In the genomic region with DNA sequence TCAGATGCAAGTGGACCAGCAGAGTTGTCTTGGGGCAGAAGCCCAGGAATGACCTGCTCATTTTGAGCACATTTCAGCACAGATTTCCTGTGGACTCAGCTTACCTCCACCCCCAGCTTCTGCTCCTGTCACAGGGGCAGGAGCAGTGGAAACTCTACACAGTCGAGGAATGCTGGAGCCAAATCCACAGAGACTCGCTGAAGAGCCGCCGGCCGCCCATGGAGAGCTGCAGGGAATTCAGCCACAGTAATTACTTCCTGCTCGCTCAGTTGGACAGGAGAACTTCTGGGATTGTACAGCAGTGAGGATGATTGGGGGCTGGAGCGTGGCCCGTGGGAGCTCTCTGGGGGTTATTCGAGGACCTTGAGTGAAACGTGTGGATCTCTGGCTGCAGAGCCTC, we compare ENCODE assay signal across 7 mouse cellular contexts. TPM values are rescaled to one million over a fixed set of nuclear protein-coding genes. Genes with fewer than 3 reads are reported as not detected.
A peak's percentile ranks its signal among the peaks of the same experiment; 100 is the strongest.
DNase-seq lines count a peak whose midpoint lies in the region; ATAC-seq and TF ChIP-seq lines count a peak whose summit lies in the region.

No protein-coding gene starts in this region.

- WGBS in lung, postnatal 0 days = 7% methylated on average over 10 of the region's 10 CpGs
- 6% methylated on average over 10 of the region's 10 CpGs for WGBS in embryonic facial prominence, embryonic 15.5 days
- 29% methylated on average over 10 of the region's 10 CpGs for WGBS in stomach, embryonic 14.5 days

- peak overlapping the region; percentile 33; the same call in 1 of the 2 replicates for H3K4me2 ChIP-seq in lung, postnatal 0 days (replicated peaks; ENCODE audit: low read depth, low read length)
- H3K4me2 ChIP-seq in embryonic facial prominence, embryonic 15.5 days (replicated peaks) = peak overlapping the region; percentile 21; the same call in 1 of the 2 replicates
- H3K4me2 ChIP-seq in stomach, embryonic 14.5 days (replicated peaks; ENCODE audit: low read depth, low read length) = peak overlapping the region; percentile 82

- no peak overlapping the region for H3K9ac ChIP-seq in lung, postnatal 0 days (replicated peaks; ENCODE audit: low read depth)
- H3K9ac ChIP-seq in embryonic facial prominence, embryonic 15.5 days = no peak overlapping the region
- peak overlapping the region; percentile 33; the same call in 1 of the 2 replicates for H3K9ac ChIP-seq in stomach, embryonic 14.5 days (replicated peaks; ENCODE audit: low read depth, low read length)

- DNase-seq in lung, postnatal 0 days (ENCODE audit: low spot score) = no peak
- no peak for DNase-seq in lung, postnatal 14 days
- peak; percentile 40 for DNase-seq in heart, postnatal 4 days
- DNase-seq in urinary bladder, adult 18-20 months (ENCODE audit: low spot score in 2 of 2) = no peak
- DNase-seq in natural killer cell, adult 2 months (ENCODE audit: low spot score in 2 of 2) = no peak

- no peak for ATAC-seq in lung, postnatal 0 days
- ATAC-seq in embryonic facial prominence, embryonic 15.5 days (ENCODE audit: insufficient number of reproducible peaks, low FRiP score, low TSS enrichment, low read depth) = no peak
- no peak for ATAC-seq in stomach, embryonic 14.5 days (ENCODE audit: insufficient number of reproducible peaks, insufficient read depth, low FRiP score, low read depth)

- H3K27ac ChIP-seq in lung, postnatal 0 days (ENCODE audit: low read length) = no peak overlapping the region
- 0 out of 2 replicates have a peak overlapping the region, but pooled peaks have one; percentile 28 for H3K27ac ChIP-seq in embryonic facial prominence, embryonic 15.5 days (replicated peaks)
- peak overlapping the region; percentile 29; the same call in 1 of the 2 replicates for H3K27ac ChIP-seq in stomach, embryonic 14.5 days (ENCODE audit: low read length)

- no peaks in the 10 kb centered on the region for H3K27me3 ChIP-seq in lung, postnatal 0 days (replicated peaks; ENCODE audit: insufficient read depth, low read length)
- H3K27me3 ChIP-seq in embryonic facial prominence, embryonic 15.5 days = 0 out of 2 replicates have a peak, but pooled peaks cover 14% of the 10 kb centered on the region
- no peaks in the 10 kb centered on the region for H3K27me3 ChIP-seq in stomach, embryonic 14.5 days (ENCODE audit: control insufficient read depth, insufficient read depth, low read length)

- 0 out of 2 replicates have a peak overlapping the region, but pooled peaks have one; percentile 2 for H3K4me3 ChIP-seq in lung, postnatal 0 days (ENCODE audit: low read depth, low read length)
- H3K4me3 ChIP-seq in embryonic facial prominence, embryonic 15.5 days (replicated peaks) = 0 out of 2 replicates have a peak overlapping the region, but pooled peaks have one; percentile 2
- H3K4me3 ChIP-seq in stomach, embryonic 14.5 days (ENCODE audit: low read depth, low read length) = peak overlapping the region; percentile 57; the same call in 1 of the 2 replicates

- peaks cover 33% of the 10 kb centered on the region for H3K4me1 ChIP-seq in lung, postnatal 0 days (ENCODE audit: insufficient read depth, low read depth, low read length)
- peaks cover 81% of the 10 kb centered on the region for H3K4me1 ChIP-seq in embryonic facial prominence, embryonic 15.5 days
- H3K4me1 ChIP-seq in stomach, embryonic 14.5 days (ENCODE audit: control insufficient read depth, insufficient read depth, low read length) = peaks cover 44% of the 10 kb centered on the region

- H3K36me3 ChIP-seq in lung, postnatal 0 days (ENCODE audit: insufficient read depth, low read length) = no peaks in the 10 kb centered on the region
- H3K36me3 ChIP-seq in embryonic facial prominence, embryonic 15.5 days = no peaks in the 10 kb centered on the region
- peaks cover 17% of the 10 kb centered on the region for H3K36me3 ChIP-seq in stomach, embryonic 14.5 days (ENCODE audit: control insufficient read depth, insufficient read depth, low read length)

- no peaks in the 10 kb centered on the region for H3K9me3 ChIP-seq in lung, postnatal 0 days (ENCODE audit: low read length)
- no peaks in the 10 kb centered on the region for H3K9me3 ChIP-seq in embryonic facial prominence, embryonic 15.5 days (replicated peaks)
- no peaks in the 10 kb centered on the region for H3K9me3 ChIP-seq in stomach, embryonic 14.5 days (ENCODE audit: control insufficient read depth, low read depth, low read length)

- no peak for TF ChIP-seq EP300 in lung, postnatal 0 days (IDR thresholded peaks at IDR 0.05)

- no peak for TF ChIP-seq CTCF in lung, postnatal 0 days (IDR thresholded peaks at IDR 0.05)

RNA-seq across cellular contexts. Expression of a gene that starts 3.0 kb away (rescaled TPM):
- 408 and 422 TPM in 2 replicates for polyA plus RNA-seq in lung, postnatal 0 days (2015; fragmentation: Nextera tagmentation; extraction: Ambion mirVana)
- 64.4 and 68.3 TPM in 2 replicates for polyA plus RNA-seq in embryonic facial prominence, embryonic 15.5 days (2015; fragmentation: Nextera tagmentation; extraction: Ambion mirVana)
- total RNA-seq in heart, postnatal 4 days (2021) = 10 to 100 TPM; 20.0 to 24.1 TPM
- polyA plus RNA-seq in stomach, embryonic 14.5 days (2014; fragmentation: Nextera tagmentation; extraction: Ambion mirVana) = 123 and 134 TPM in 2 replicates

Comparison
In these comparisons a context has a peak if more than half of its experiments do, and no peak if none do; other contexts are left out.
1. H3K4me2 ChIP-seq: peak in every context shown above with its lines; median percentile 82 in stomach, embryonic 14.5 days; 33 in lung, postnatal 0 days; 21 in embryonic facial prominence, embryonic 15.5 days.
2. H3K4me3 ChIP-seq: peak in every context shown above with its lines; median percentile 57 in stomach, embryonic 14.5 days; 2 in lung, postnatal 0 days; 2 in embryonic facial prominence, embryonic 15.5 days.